Mouse (Mus musculus) heart, embryonic 12.5 days (tissue): ENCODE results near the gene Rab3c. TPM values are rescaled to one million over a fixed set of nuclear protein-coding genes. Genes with fewer than 3 reads are reported as not detected.

ENCODE experiments used
- ATAC-seq: fragments of 200-750 bp; cut with Nextera tagmentation; 2 replicates; pipeline ENCODE4 v1.8.0; 2017; ENCODE audit warnings: moderate TSS enrichment, moderate library complexity; ENCODE audit not compliant: insufficient number of reproducible peaks, low FRiP score
- H3K27ac ChIP-seq: fragments of 300-500 bp; sonication (generic); 2 replicates; pipeline ENCODE4 v1.5.1; 2016; ENCODE audit warnings: mild to moderate bottlenecking, moderate library complexity; ENCODE audit not compliant: poor library complexity, severe bottlenecking
- H3K27me3 ChIP-seq: fragments of 300-500 bp; sonication (generic); replicated peaks from 2 replicates; pipeline ENCODE4 v1.6.1; 2016; ENCODE audit warnings: mild to moderate bottlenecking, moderate library complexity
- H3K36me3 ChIP-seq: fragments of 300-500 bp; sonication (generic); 2 replicates; pipeline ENCODE4 v1.6.1; 2016; ENCODE audit warnings: mild to moderate bottlenecking, moderate library complexity
- H3K4me1 ChIP-seq: fragments of 300-500 bp; sonication (generic); replicated peaks from 2 replicates; pipeline ENCODE4 v1.6.1; 2016; ENCODE audit warnings: mild to moderate bottlenecking
- H3K4me2 ChIP-seq: fragments of 300-500 bp; sonication (generic); 2 replicates; pipeline ENCODE4 v1.6.1; 2016; ENCODE audit warnings: mild to moderate bottlenecking, moderate library complexity
- H3K4me3 ChIP-seq: fragments of 300-500 bp; sonication (generic); 2 replicates; pipeline ENCODE4 v1.5.1; 2016; ENCODE audit warnings: mild to moderate bottlenecking
- H3K9ac ChIP-seq: fragments of 300-500 bp; sonication (generic); 2 replicates; pipeline ENCODE4 v1.6.1; 2016; ENCODE audit warnings: mild to moderate bottlenecking, moderate library complexity
- H3K9me3 ChIP-seq: fragments of 300-500 bp; sonication (generic); replicated peaks from 2 replicates; pipeline ENCODE4 v1.6.1; 2016; ENCODE audit warnings: mild to moderate bottlenecking, moderate library complexity
- WGBS: fragments of 180-500 bp; shearing (Covaris S2); methylation state at CpG from one replicate; pipeline ENCODE4 v1.1.7; 2016; 5-methylcytosine and 5-hydroxymethylcytosine counted together
- polyA plus RNA-seq: library from polyadenylated mRNA; unstranded; fragments of >200 nt; fragmentation: Nextera tagmentation; extraction: Ambion mirVana; gene quantifications from 2 replicates; pipeline ENCODE4 v1.2.1, GENCODE M21; 2016

Gene Rab3c
- polyA plus RNA-seq, 1 experiment from 2014 or later, result 0.29 TPM

DNA sequence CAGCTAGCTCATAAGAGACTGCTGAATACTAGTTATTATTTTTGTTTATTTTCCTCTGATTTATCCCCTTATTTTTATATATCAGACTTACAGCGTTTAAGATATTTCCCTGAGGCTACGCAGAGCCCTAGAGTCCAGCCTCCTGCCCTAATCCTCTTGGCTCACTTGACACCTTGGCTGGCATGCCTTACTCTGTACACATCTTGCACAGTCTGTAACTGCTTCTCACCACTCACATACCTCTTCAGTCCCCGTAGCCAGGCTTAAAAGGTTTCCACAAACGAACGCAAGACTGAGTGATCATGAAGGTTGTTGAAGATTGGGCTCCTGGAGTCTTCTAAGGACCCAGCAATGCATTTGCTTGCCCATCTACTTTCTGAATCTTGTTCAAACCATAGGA lies 29.3 kb downstream of the Rab3c start:
- Histone ChIP-seq H3K9me3 (no peaks in the 10 kb centered on the region), H3K36me3 (no peaks in the 10 kb centered on the region), H3K4me2 (no peak overlapping the region), H3K27ac (no peak overlapping the region), H3K27me3 (no peaks in the 10 kb centered on the region), H3K4me1 (no peaks in the 10 kb centered on the region), H3K9ac (no peak overlapping the region), H3K4me3 (no peak overlapping the region)
- ATAC-seq, result no peak
- 76% methylated on average over 5 of the region's 5 CpGs for WGBS

DNA sequence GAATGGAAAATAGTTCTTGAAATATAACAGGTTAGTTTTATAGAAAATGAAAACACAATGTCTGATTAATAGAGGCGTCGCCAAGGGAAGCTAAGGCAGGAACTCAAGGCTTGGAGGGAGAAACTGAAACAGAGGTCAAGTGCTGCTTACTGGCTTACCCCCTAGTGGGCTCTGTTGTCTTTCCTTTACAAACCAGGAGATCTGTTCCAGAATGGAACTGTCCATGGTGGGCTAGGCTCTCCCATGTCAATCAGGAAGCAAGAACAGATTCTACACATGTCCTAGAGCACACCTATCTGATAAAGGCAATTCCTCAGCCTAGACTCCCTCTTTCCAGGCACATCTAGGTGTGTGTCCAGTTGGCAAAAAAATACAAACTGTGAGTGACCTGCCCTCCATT lies 32.3 kb downstream of the Rab3c start:
- no peak for ATAC-seq
- H3K9me3 ChIP-seq, result no peaks in the 10 kb centered on the region

DNA sequence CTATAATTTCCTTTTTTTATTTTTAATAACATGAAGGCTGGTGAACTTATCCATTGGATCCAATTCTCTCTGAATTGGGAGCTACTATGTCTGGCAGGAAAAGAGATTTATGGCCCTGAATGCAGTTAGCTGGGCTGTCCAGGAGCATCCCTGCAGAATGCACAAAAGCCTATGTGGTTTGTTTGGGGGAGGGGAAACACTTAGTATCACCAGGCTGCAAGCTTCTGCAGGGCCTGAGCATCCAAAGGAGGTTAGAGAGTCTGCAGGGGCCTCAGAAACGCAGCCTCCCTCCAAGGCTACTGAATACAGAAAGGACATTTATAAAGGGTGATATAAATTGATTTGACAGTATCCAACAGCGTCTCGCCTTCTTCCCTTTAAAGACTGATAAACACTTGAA lies 41.8 kb downstream of the Rab3c start:
- Histone ChIP-seq H3K4me2 (no peak overlapping the region), H3K4me1 (peaks cover 16% of the 10 kb centered on the region), H3K27me3 (no peaks in the 10 kb centered on the region), H3K36me3 (no peaks in the 10 kb centered on the region), H3K9me3 (no peaks in the 10 kb centered on the region), H3K9ac (no peak overlapping the region), H3K27ac (no peak overlapping the region), H3K4me3 (no peak overlapping the region)
- WGBS, result 60% methylated on average over 3 of the region's 3 CpGs
- ATAC-seq, result no peak

More for the DNA sequence above, 32.3 kb downstream of the Rab3c start:
- no peaks in the 10 kb centered on the region for H3K4me1 ChIP-seq
- WGBS, result 57% methylated on average over 2 of the region's 2 CpGs
- H3K4me2 ChIP-seq, result no peak overlapping the region
- H3K36me3 ChIP-seq, result no peaks in the 10 kb centered on the region
- H3K27ac ChIP-seq, result no peak overlapping the region
- H3K9ac ChIP-seq, result no peak overlapping the region
- H3K27me3 ChIP-seq, result no peaks in the 10 kb centered on the region
- no peak overlapping the region for H3K4me3 ChIP-seq

DNA sequence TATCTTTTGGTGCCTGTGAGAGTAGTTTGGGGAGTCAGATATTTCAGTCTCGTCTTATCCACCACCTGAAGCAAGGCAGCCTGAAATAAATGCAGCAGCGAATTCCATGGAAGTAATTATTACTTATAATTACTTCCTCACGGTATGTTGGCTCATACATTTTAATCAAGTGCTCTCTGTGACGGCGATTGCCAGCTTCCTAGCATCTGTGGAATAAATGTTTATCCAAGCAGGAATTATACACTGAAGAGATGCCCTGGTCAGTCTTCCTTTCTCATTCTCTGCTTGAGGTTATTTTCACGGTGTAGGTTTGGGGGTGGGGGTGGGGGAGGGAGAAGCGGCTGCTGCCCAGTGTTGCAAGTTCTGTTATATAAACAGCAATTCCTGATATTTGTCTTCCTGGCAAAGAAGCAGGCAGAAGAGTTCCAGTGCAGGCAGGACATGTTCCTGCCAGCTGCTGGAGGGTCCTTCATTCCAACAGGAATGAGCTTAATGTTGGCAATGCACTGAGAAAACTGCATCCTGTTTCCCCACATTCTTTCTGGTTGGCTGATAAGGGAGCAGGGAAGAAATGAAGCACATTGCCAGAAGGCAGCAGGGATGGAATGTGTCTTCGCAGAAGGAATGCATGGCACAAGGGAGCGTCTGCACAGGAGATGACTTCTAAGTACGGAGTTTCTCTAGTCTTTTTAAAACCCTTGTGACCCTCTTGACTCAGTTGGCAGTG lies 43.4 kb downstream of the Rab3c start:
- Histone ChIP-seq H3K36me3 (no peaks in the 10 kb centered on the region), H3K4me3 (no peak overlapping the region)
- 28% methylated on average over 10 of the region's 10 CpGs for WGBS

DNA sequence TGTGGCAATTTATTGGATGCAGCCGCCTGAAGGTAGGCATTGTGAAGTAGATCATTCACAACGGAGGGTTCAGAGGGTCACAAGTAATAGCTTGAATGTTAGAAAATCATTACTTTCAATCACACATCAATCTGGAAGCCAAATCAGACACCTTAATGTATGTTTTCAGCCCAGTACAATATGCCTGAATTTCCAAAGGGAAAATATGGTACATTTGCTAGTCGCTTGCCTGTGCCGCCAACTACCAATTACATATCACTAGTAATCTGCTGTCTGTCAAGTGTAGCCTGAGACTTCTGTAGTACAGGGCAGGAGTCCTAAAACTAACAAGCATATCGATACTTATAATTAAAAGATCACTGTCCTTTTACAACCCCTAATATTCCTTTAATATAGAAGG lies 47.4 kb downstream of the Rab3c start:
- ATAC-seq, result no peak
- WGBS, result 88% methylated on average over 5 of the region's 5 CpGs

More for the DNA sequence above, 43.4 kb downstream of the Rab3c start:
- Histone ChIP-seq H3K9ac (no peak overlapping the region), H3K4me1 (peaks cover 16% of the 10 kb centered on the region), H3K4me2 (peak overlapping the region; percentile 36), H3K9me3 (no peaks in the 10 kb centered on the region), H3K27ac (no peak overlapping the region), H3K27me3 (no peaks in the 10 kb centered on the region)
- peak; percentile 66; the same call in 1 of the 2 replicates for ATAC-seq

DNA sequence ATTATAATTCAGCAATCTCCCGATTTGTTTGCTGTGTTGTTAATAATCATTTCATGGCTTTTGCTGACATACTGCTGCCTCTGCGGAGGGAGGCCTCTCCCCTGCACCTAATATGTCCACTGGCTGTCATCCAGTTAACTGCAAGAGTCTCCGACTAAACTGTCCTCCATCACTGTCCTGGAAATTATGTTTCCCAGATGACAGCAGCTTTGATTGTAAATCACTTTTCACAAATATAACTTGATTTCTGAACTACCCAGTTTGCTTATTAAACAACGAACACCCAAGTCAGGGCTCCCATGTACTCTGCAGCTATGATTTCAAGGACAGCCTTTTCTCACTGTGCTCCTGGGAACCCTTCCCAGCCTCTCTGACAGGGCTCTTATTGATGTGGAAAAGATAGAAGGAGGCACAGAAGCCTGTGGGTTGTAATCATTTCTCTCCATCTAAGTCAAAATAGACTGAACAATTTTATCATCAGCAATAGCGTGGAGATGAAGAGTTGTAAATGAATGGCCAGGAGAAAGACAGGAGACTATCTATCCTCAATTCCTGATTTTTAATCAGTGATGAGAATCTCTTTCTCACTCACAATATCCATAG lies 49.6 kb downstream of the Rab3c start:
- WGBS, result 73% methylated on average over 5 of the region's 5 CpGs
- Histone ChIP-seq H3K4me3 (no peak overlapping the region), H3K27me3 (no peaks in the 10 kb centered on the region), H3K9me3 (no peaks in the 10 kb centered on the region), H3K4me1 (peaks cover 6% of the 10 kb centered on the region; the same call in 1 of the 2 replicates), H3K9ac (no peak overlapping the region), H3K27ac (no peak overlapping the region), H3K4me2 (no peak overlapping the region), H3K36me3 (no peaks in the 10 kb centered on the region)
- ATAC-seq, result no peak

More for the DNA sequence above, 47.4 kb downstream of the Rab3c start:
- H3K4me1 ChIP-seq, result peaks cover 19% of the 10 kb centered on the region
- no peaks in the 10 kb centered on the region for H3K9me3 ChIP-seq
- H3K4me2 ChIP-seq, result no peak overlapping the region
- H3K27ac ChIP-seq, result no peak overlapping the region
- no peak overlapping the region for H3K4me3 ChIP-seq
- no peaks in the 10 kb centered on the region for H3K27me3 ChIP-seq
- no peak overlapping the region for H3K9ac ChIP-seq
- H3K36me3 ChIP-seq, result no peaks in the 10 kb centered on the region

DNA sequence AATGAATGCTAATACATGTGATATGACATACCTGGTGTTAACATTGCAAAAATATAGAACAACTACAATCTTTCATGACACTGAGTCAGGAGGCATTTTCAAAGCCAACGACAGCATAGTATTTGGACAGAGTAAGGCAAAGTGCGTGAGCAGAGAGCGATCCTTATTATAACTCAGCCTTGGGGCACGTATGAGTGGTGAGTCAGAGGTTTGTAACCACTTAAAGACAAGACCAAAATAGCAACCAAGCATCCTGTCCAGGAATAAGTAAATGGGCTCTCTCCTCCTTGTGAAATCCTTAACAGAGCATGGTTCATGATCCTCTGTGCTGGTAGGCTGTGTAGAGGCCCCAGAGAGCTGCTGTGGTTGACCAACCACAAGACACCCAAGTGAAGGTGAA lies 50.8 kb downstream of the Rab3c start:
- ATAC-seq, result no peak
- H3K27me3 ChIP-seq, result no peaks in the 10 kb centered on the region
- 44% methylated on average over 4 of the region's 4 CpGs for WGBS
- no peak overlapping the region for H3K9ac ChIP-seq
- no peaks in the 10 kb centered on the region for H3K36me3 ChIP-seq
- H3K9me3 ChIP-seq, result no peaks in the 10 kb centered on the region
- H3K4me1 ChIP-seq, result peaks cover 6% of the 10 kb centered on the region; the same call in 1 of the 2 replicates
- H3K4me3 ChIP-seq, result no peak overlapping the region
- H3K4me2 ChIP-seq, result no peak overlapping the region
- H3K27ac ChIP-seq, result no peak overlapping the region

DNA sequence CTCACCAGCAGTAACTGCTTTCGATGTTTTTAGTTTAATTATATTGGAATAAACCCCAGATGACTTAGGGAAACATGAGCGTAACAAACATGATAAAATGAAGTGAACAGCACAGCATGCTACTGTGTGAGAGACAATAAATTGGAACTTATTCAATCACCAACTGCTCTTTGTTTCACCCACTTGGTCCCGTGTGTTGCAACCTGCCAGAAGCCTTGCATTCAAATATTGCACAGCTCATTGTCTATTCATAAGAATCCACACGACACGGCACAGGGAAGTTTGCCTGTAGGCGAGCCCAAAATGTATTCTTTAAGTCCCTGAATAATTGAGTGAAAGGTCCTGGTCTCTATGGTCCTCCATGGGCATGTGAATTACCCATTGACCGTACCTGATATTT lies 61.6 kb downstream of the Rab3c start:
- H3K4me2 ChIP-seq, result no peak overlapping the region
- WGBS, result 83% methylated on average over 7 of the region's 7 CpGs
- H3K27me3 ChIP-seq, result no peaks in the 10 kb centered on the region
- H3K4me1 ChIP-seq, result no peaks in the 10 kb centered on the region
- no peak overlapping the region for H3K4me3 ChIP-seq
- H3K9me3 ChIP-seq, result no peaks in the 10 kb centered on the region
- no peak overlapping the region for H3K27ac ChIP-seq
- no peak for ATAC-seq
- H3K9ac ChIP-seq, result no peak overlapping the region
- no peaks in the 10 kb centered on the region for H3K36me3 ChIP-seq

DNA sequence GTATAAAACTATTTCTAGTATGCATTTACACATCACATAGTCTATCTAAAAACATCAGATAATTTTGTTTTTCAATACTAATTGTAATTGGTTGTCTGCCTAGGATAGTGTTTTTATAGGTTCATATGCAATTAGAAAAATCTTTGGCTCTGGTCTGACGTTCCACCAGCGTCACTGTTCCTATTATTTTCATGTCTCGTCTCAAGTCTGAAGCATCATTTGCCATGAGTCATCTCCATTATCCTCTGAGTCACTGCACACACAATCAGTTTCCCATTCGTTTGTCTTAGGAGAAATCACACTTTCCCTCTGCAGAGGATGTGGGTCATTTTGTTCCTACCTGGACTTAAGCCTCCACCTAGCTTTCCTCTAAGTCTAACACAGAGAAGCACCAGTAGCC lies 62.3 kb downstream of the Rab3c start:
- Histone ChIP-seq H3K4me2 (no peak overlapping the region), H3K27ac (no peak overlapping the region), H3K4me3 (no peak overlapping the region), H3K9me3 (no peaks in the 10 kb centered on the region), H3K27me3 (no peaks in the 10 kb centered on the region), H3K9ac (no peak overlapping the region), H3K4me1 (no peaks in the 10 kb centered on the region), H3K36me3 (no peaks in the 10 kb centered on the region)
- WGBS, result 73% methylated on average over 4 of the region's 4 CpGs
- ATAC-seq, result no peak

DNA sequence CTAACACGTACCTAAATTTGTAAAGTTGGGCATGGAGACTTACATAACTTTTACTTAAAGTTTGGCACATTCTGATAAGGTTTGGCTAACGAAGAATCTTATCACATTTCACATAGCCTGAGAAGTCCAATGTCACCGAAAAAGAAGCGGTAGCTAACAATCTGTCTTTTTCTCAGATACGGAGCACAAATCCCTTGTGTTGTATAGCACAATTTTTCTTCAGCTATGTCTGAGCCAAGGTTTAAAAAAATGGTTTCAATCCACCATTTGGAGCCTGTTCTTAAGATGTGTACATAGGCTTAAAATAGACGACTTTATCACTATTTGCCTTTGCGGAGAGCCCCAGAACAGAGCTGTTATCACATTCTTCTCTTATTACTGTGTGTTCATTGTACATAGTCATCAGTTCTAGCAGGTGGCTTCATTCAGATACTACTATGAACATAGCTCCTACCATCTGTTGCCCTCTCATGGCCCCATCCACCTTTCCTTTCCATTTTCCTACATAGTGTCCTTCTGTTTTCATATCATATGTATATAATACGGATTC lies 69.2 kb downstream of the Rab3c start:
- Histone ChIP-seq H3K27me3 (no peaks in the 10 kb centered on the region), H3K4me3 (no peak overlapping the region), H3K4me1 (no peaks in the 10 kb centered on the region), H3K27ac (no peak overlapping the region), H3K9me3 (no peaks in the 10 kb centered on the region), H3K9ac (no peak overlapping the region), H3K36me3 (no peaks in the 10 kb centered on the region), H3K4me2 (no peak overlapping the region)
- 54% methylated on average over 8 of the region's 8 CpGs for WGBS
- ATAC-seq, result no peak

DNA sequence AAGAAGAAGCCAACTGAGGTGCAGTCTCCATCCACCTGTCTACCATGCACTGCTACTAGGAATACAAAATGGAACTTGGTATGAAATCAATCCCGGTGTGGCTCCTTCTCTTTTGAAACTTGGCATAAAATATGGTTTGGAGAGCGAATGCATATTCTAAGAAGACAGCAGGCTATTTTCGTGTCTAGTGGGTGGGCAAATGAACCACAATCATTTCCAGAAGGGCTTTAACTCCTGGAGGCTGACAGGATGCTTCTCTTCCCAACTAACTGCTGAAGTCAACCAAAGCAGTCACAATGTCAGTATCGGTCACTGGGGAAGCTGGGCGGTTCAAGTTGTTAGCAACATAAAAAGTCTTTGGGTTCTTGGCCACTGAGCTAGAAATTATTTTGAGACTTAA lies 81.9 kb downstream of the Rab3c start:
- H3K4me3 ChIP-seq, result no peak overlapping the region
- 79% methylated on average over 5 of the region's 5 CpGs for WGBS
- H3K9ac ChIP-seq, result no peak overlapping the region
- no peak for ATAC-seq
- H3K4me2 ChIP-seq, result no peak overlapping the region
- H3K27me3 ChIP-seq, result no peaks in the 10 kb centered on the region
- no peak overlapping the region for H3K27ac ChIP-seq
- H3K36me3 ChIP-seq, result no peaks in the 10 kb centered on the region
- no peaks in the 10 kb centered on the region for H3K9me3 ChIP-seq
- H3K4me1 ChIP-seq, result no peaks in the 10 kb centered on the region
